Mouse (Mus musculus) left cerebral cortex, postnatal 4 days (tissue): ENCODE measurements around the gene Cdca4. TPM values are rescaled to one million over a fixed set of nuclear protein-coding genes. Genes with fewer than 3 reads are reported as not detected.
"Not testable (repeated sequence)": the region's sequence is repeated elsewhere in the genome, so short reads cannot be mapped to it uniquely, and the experiment has no call there.

Experiments
- DNase-seq: peaks from one replicate; pipeline ENCODE4 v3.0.0-alpha.2; 2022
- intact Hi-C: fragments of 180-260 bp; cut with DNase I; formaldehyde crosslinking; loops from one replicate; pipeline ENCODE4 v1.15.1; 2025
- total RNA-seq, 2 experiments: library from RNA; stranded (reverse); gene quantifications; 2 replicates each; pipeline ENCODE4 v1.2.3; 2021

Cdca4 gene
- total RNA-seq, 2 experiments from 2014 or later = 18.5 to 19.8 TPM

DNA sequence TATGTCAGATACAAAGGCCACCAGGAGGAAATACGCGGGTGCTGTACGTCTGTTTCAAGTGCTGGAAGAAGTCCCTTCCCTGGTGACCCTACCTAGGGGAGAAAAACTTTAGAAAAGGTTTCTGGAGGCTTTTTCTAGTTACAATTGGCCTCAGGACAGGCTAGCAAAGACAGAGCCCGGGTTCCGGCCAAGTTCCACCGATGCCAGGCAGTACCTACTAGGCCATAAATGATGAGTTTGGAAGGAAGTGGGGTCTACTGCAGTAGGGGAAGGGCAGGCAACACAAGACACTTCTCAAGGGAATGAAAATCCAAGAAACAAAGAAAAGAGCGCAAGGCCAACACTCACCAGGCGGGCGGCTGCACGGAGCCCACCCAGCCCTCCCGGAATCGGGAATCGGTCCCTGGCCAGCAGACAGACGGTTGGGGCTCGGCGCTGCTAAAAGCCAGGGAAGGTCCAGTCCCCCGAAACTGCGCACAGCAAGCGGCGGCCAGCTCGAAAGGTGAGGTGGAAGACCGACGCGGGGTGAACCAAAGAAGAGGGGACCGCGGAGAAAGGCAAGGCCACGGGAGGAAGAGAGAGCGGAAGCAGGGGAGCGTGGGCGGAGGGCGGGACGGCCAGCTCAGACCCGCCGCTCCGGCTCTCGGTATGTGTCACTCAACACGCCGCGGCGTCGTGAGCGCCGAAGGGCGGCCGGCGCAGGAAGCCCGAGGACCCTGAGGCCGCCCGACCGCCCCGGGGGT is 551 bp downstream of the Cdca4 start:
- DNase-seq = no peak
- intact Hi-C loops = no loop called here

DNA sequence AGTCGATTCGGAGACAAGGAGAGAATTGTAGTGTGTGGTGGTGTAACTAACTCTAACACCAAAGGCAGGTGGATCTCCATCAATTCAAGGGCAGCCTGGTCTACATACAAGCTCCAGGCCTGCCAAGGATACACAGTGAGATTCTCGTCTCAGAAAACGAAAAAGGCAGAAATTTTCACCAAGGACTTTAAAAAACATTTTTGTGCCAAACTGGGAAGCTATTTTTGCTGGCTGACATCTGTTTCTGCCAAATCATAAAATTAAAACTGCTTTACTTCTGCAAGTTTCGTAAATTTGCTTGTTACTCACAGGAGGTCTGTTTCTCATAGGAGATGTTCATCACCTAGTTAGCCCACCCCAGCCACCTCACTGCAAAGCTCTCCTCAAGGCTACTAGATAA is 3.3 kb downstream of the Cdca4 start:
- intact Hi-C loops = no loop called here
- no peak for DNase-seq

DNA sequence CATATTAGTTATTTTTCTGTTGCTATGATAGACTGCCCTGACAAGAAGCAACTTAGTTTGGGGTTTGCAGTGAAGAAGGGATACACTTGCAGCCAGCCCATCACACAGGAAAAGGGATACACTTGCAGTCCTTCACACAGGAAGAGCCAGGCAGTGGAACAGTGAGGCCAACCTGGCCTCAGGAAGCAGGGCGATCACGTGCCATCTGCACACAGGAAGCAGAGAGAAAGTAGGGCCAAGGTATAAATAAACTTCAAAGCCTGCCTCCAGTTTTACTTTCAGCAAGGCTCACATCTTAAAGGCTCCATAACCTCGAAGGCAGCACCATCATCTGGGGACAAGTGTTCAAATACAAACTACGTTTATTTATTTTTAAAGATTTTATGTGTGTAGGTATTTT is 6.0 kb downstream of the Cdca4 start:
- intact Hi-C loops = no loop called here
- no peak for DNase-seq

DNA sequence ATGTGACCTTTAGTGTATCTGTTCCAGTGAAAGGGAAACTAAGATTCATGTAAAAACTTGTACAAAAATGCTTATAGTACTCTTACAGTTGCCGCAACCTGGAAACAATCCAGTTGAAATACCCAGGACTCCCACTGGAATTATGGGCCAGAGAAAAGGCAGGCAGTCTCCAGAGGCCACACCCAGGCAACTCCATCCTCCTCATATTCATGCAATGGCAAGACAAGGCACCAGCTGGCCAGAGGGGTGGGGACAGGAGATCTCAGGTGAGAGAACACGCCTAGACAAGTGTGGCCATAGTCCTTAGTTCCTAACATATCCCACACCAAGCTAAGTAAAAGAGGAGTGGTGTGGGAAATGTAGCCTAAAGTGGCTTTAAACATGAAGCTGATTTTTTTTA is 6.5 kb downstream of the Cdca4 start:
- no peak for DNase-seq
- intact Hi-C loops = no loop called here

DNA sequence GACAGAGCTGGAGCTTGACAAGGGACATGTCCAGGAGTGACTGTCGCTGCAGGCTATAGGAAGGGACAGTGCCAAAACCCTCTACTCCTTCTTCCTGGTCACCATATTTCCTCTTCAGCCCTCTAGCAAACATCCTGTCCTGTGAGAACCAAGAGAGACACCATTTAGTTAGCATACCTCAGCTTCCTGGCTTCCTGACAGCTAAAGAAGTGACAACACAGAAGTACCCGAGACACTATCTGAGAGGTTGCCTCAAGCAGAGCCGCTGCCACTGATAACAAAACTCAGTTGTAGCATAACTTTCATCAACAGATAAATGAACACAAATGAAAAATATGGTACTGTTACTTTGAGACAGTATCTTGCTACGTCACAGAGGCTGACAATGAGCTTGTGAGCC is 7.2 kb downstream of the Cdca4 start:
- intact Hi-C loops = no loop called here
- DNase-seq = no peak

DNA sequence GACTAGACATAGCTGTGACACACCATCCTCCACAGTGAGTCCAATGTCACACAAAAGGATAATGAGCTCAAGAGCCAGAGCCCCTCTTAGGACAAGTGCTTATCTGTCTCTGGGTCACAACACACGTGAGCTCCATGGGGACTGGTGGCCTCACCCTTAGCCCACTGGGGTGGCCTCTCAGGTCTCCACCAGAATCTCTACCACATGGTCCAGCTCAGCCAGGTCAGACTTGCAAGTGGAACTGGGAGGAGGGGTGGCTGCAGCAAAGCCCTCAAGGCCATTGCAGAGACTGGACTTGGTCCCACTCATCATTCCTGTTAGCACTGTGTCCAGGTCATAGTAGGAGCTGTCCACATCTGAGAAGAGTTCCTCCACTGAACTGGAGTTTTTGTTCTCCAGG is 8.0 kb downstream of the Cdca4 start:
- no peak for DNase-seq
- intact Hi-C loops = no loop called here

DNA sequence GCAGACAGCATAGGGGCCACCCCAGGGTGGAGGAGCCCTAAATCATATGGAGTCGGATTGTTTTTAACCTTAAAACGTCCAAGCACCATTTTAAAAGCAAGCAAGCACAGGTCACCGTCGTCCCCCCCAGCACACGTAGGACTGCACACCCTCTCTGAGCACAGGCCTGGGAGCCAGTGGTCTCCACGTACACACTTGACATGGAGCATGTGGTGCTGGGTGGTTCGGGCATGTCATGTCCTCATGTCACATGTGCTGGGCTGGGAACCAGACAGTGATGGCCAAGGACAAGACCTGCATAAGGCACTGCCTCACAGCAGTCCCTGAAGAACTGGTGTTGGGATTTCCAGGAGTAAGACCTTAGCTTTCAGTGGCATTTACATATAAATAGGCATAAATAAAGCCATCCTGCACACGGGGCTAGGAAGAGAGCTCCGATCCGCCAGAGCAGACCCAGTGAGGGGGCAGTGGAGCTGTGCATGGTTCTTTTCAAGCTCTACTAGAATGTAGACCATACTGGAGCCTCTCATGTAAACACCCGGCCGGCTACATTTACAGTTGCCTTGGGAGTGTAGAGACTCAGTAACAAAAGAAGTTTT is 8.7 kb downstream of the Cdca4 start:
- intact Hi-C loops = no loop called here
- DNase-seq = no peak

DNA sequence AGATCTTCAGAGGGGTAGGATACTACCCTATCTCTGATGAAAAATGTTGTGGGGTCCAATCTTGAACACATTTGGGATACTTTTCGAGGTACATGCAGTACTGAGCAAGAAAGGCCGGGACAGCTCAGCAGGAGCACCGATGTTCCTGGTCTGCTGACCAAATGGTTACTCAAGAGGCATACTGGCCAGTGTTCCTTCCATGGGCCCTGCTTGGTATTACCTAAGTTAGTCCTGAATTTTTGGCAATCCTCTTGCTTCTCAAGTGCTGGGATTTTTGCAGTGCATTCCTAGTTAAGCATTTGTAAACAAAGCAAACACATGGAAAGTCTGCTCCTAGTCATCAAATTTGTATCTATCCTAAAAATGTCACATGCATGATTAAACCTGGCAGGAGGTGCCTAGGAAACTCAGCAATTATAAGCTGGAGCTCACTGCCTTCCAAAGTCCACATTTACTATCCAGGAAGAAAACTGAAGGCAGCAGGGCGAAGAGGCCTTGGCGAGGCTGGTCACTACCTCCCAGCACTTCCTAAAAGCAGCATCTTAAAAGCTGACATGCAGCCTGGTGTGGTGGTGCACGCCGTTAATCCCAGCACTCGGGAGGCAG is 10.1 kb downstream of the Cdca4 start:
- intact Hi-C loops = no loop called here
- no peak for DNase-seq

DNA sequence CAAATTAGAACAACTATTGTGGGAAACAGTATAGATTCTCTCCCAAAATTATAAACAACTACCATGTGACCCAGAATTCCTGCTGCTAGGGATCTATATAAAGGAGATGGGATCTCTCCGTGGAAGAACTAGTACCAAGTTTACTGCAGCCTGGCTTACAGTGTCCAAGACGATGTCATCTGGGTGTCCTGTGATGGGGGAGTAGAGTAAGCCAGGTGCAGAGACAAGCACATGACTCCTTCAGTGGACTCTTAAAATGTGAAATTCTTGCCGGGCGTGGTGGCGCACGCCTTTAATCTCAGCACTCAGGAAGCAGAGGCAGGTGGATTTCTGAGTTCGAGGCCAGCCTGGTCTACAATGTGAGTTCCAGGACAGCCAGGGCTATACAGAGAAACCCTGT is 12.4 kb downstream of the Cdca4 start:
- intact Hi-C loops = not testable (repeated sequence)

DNA sequence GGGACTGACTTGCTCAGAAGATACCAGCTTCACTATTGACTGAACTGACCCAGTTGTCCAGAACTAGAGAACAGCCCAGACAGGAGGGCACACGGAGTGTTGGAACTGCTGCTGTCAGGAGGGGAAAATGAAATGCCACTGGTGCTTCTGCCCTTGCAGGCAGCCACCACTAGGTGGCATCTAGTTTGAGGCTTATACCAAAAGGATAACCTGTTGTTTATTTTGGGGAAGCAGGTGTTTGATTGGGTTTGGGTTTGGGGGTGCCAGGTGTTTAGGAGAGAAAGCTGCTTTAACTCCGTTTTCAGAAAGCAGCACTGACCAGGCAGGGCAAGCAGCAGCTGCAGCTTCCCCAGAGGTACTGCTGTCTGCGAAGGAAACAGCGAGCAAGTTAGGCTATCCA is 12.9 kb downstream of the Cdca4 start:
- peak; percentile 48 for DNase-seq
- intact Hi-C loops = no loop called here

More for the DNA sequence above, 12.4 kb downstream of the Cdca4 start:
- not testable (repeated sequence) for DNase-seq

DNA sequence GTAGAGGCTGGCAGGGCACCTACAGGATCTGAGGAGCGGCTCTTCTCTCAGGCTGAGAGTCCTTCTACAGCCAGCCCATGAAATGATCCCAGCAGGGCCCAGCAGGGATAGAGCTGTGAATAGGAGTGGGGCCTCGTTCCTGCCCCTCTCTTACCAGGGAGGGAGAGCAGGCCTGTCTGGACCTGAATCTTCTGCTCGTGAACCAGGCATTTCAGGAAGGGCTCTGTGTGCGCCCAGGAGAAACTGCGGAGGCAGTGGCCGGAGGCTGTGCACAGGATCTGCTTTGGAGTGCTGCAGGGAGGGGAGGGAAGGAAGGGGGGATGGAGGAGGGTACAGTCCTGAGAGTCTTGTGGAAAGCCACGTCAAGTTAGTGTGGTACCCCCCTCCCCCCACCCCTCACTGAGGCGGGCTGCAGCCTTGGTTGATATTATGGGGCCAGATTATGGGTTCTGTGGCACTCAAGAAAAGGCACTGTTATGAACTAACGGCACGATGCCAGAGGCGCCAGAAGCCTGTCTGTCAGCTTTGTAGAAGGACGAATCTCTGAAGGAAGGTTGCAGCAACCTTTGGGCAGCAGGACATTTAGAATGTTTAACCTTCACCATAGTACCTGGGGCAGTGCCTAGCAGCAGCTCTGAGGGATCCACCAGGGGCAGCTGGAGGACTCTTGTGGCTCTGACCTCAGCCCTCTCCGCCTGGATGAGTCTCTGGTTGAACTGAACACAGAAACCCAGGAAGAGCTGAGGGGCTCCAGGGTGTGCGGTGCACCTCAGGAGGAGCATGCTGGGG is 14.3 kb downstream of the Cdca4 start:
- DNase-seq = no peak

DNA sequence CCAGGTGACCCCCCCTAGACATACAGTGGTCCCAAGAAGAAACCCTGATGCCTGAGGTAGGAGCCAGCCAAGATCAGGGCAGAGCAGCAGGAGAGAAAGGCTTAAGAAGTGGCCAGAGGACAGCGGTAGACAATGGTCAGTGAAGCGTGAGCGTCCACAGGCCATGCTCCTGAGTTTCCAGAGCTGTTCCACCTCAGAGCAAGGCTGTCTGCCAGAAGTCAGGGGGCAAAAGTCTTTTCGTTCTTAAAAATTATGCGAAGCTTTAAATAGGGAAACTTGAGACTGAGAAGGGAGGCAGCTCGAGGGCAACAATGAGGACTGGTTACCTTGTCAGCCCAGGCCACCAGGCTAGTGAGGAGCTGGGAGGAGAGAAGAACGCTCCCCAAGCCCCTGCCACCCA is 15.9 kb downstream of the Cdca4 start:
- no peak for DNase-seq
- intact Hi-C loops = no loop called here

More for the DNA sequence above, 14.3 kb downstream of the Cdca4 start:
- intact Hi-C loops = no loop called here

DNA sequence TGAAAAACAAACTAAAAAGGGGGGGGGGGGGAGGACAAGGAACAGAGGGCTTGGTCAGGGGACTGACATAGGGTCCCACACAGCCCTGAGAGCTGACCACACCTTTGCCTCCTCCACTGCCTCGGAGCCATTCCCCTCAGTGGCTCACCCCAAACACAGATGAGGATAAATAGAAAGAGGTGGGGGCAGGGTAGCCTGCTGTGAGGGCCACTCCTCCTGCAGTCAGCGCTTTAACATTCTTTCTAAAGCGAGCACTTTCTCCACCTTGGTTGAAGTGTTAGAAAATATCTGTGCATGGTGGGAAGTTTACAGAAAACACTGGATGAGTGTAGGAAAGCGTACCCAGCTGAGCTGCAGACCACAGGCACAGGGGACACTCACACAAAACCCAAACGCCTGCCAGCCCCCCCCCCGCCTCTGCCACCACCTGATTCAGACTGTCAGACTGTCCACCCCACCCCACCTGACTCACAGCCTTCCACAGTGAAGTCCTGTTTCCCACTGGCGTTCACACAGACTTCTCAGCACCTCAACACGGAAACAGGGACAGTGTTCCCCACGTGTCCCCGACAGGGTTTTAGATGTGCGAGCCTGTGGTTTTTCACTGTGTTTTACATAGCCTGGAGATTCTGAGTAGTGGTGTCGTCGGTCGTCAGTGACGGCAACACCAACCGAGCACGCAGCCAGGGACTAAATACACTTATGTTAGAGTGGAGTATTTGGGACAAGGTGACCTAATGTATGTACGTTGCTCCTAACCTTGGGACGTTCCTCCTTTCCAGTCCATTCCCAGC is 18.9 kb downstream of the Cdca4 start:
- no peak for DNase-seq
- intact Hi-C loops = no loop called here

DNA sequence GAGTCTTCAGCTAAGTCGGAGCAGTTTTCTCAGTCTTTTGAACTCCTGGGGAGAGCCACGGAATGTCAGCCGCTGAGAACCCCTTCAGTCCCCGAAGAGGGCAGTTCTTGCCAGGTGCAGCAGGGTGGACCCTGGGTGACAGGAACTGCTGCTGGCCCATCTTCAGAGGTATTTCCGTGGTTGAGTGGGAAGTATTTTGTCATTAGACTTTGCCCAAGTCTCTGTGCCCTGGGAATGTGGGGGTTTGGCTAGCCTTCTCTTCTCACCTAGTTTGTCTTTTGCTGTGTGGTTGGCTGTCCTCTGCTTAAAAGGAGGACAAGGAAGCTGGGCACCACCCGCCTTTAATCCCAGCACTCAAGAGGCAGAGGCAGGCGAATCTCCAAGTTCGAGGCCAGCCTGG is 19.6 kb downstream of the Cdca4 start:
- no peak for DNase-seq
- intact Hi-C loops = no loop called here

DNA sequence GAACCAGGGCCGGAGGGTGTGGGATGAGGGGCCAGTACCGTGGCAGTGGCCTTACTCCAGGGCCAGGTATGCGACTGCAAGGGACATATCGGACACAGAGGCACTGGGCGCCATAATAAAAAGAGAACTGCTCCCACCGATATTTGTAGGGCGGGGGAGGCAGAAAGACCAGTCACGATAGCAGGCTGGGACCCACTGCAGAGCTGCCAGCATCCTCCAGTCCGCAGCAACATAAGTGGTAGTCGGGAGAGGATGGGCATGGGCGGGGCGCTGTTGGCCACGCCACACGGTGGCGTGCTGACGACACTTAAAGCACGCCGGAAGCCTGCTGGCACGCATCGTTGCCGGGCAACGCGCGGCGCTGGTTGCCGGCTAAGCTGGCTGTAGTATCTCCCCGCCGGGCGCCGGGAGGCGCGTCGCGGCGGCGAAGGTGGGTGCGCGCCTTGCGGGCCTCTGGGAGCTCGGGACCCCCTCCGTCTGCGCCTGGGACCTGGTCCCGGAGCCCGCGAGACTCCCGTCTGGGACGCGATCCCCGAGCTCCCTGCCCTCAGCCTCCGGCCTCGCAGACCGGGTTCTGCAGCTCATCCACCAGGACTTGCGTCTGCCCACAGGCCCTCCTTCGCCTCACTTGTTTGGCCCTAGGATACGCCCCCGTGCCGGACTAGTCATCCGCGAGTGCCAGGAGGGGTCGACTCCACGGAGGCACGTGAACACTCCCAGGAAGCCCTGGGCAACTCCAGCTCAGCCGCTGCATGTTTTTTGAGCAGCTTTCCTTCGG is 20.4 kb downstream of the Cdca4 start, which contains the start of gene Clba1:
Gene Clba1, plus strand, starts transcription at position 351 of the 778 bp plus-strand sequence.
- intact Hi-C loops = no loop called here
- peak; percentile 94 for DNase-seq

DNA sequence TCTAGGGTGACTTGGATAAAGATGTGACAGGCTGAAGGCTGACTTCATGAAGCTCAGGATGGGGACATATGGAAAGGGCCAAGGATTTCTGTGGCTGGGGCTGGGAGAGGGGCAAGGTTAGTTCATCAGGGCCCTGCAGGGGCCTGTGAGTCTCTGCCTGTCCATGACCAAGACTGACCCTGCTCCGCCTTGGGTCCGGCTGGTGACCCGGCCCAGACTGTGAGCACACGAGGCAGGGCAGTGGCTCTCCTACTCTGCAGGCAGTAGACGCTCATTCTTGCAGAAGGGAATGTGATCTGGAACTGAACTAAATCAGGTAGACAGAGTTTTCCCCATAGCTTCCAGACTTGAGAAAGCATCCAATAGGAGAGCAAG is 21.0 kb downstream of the Cdca4 start:
- no peak for DNase-seq
- intact Hi-C loops = no loop called here

DNA sequence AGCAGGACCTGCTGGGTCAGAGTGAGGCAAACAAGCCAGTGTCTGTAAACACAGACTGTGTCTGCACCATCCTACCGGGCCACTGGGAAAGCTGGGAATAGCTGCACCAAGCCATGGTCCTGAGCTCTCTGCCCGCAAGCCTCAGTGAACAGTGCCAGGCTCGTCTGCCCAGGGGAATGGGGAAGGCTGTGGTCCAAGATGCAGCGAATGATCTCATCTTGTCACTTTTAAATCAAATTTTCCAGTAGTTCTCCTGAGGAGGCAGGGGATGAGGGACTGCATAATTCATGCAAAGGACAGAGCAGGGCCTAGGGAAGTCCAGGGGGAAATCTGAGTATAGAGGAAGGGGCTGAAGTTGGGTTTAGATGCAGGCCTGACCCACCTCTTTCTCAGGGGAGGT is 21.4 kb downstream of the Cdca4 start:
- no peak for DNase-seq
- intact Hi-C loops = no loop called here

DNA sequence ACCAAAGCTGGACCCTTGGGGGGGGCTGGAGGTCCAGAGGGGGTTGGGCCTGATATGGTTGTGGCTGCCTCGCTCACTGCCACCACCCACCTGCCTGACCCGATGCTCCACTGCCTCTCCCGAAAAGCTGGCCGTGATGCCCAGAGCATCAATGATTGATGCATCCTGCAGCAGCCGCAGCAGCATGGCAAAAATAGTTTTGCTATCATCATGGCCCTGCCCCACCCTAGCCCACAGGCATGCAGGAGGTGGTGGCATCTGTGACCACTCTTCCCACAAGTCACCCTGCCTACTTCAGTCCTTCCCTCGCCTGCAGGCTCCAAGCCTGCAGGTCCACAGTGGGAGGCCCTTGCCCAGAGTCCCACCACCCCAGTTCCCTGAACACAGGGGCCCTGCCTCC is 23.2 kb downstream of the Cdca4 start:
- no peak for DNase-seq
- intact Hi-C loops = no loop called here

DNA sequence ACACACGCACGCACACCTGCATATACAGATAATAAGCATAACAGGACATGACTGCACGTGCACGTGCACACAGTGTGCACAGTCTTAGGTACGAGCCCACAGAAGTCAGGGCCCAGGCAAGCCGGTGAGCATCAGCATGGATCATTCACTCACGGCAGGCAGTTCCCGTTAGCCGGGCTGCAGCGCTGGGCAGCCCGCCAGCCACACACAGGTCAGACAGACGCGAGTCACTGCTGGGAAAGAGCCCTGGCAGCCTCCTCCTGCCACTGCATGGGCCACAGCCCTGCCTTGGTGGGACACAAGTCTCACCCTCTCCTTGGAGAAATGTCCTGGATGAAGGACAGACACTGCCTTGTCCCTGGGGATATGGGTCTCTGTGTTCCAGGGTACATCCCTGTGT is 25.2 kb downstream of the Cdca4 start:
- intact Hi-C loops = no loop called here
- peak; percentile 67 for DNase-seq

DNA sequence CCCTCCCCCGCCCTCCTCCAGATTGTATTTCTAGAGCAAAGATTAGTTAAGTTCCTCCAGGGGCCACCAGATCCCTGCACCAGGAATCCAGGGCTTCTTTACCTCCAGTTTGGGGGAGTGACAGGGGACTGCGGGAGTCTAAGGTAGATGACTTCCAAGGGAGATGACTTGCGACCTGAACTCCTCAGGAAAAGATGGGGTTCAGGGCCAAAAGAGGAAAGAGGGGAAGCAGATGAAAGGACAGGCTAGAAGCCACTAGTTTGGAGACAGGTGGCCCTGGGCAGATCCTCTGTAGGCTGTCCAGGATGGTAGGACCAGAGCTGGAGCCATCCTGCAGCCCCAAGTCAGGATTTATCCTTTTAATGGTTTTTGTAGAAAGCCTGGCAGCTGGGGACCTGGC is 26.3 kb downstream of the Cdca4 start:
- intact Hi-C loops = no loop called here
- no peak for DNase-seq
